Mouse (Mus musculus): Measurements from ENCODE around the gene Cnot1. TPM values are rescaled to one million over a fixed set of nuclear protein-coding genes. Genes with fewer than 3 reads are reported as not detected.
"Not testable (repeated sequence)": the region's sequence is repeated elsewhere in the genome, so short reads cannot be mapped to it uniquely, and the experiment has no call there.

Gene Cnot1
- polyA plus RNA-seq, 1 experiment from 2014 or later = 91.4 TPM

DNA sequence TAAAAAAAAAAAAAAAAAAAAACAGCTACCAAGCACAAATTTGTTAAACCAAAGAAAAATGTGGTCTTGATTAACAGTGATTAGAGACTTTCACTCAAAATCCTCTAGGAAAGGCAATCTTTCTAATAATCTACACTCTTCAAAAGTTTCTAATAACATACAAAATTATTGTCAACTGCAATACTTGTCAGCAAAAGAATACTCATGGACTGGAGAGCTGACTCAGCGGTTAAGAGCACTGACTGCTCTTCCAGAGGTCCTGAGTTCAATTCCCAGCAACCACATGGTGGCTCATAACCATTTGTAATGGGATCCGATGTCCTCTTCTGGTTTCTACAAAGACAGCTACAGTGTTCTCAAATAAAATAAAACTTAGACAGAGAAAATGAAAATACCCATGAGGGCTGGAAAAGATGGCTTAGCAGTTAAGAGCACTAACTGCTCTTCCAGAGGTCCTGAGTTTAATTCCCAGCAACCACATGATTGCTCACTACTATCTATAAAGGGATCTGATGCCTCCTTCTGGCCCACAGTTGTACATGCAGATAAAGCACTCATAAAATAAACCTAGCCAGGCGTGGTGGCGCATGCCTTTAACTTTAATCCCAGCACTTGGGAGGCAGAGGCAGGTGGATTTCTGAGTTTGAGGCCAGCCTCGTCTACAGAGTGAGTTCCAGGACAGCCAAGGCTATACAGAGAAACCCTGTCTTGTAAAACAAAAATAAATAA is 11.8 kb downstream of the Cnot1 start:
- not testable (repeated sequence) for H3K4me2 ChIP-seq (replicated peaks); H3K27ac ChIP-seq; ATAC-seq (ENCODE audit: insufficient number of reproducible peaks, insufficient read depth, low FRiP score, low TSS enrichment); H3K4me3 ChIP-seq; H3K9ac ChIP-seq; H3K27me3 ChIP-seq; H3K4me1 ChIP-seq; H3K9me3 ChIP-seq
- 92% methylated on average over 5 of the region's 5 CpGs for whole genome bisulfite sequencing
- H3K36me3 ChIP-seq = peaks cover 19% of the 10 kb centered on the region

DNA sequence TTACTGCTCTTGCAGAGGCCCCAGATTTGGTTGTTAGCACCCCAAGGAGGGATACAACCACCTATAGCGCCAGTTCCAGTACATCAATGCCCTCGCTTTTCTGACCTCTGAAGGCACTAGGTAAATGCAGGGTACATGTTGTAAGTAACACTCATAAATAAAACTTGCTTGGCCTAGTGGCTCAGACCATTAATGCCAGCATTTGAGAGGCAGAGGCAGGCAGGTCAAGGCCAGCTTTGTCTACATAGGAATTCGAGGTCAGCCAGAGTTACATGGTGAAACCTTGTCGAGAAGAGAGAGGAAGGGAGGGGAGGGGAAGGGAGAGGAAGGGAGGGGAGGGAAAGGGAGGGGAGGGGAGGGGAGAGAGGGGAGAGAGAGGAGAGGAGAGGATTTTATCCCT is 21.7 kb downstream of the Cnot1 start:
- no peak for ATAC-seq (ENCODE audit: insufficient number of reproducible peaks, insufficient read depth, low FRiP score, low TSS enrichment)
- no peak overlapping the region for H3K4me2 ChIP-seq (replicated peaks)
- no peaks in the 10 kb centered on the region for H3K27me3 ChIP-seq
- no peaks in the 10 kb centered on the region for H3K9me3 ChIP-seq
- 92% methylated on average over 4 of the region's 4 CpGs for WGBS
- no peaks in the 10 kb centered on the region for H3K4me1 ChIP-seq
- no peak overlapping the region for H3K9ac ChIP-seq
- peaks cover 68% of the 10 kb centered on the region for H3K36me3 ChIP-seq
- no peak overlapping the region for H3K27ac ChIP-seq
- H3K4me3 ChIP-seq = no peak overlapping the region

DNA sequence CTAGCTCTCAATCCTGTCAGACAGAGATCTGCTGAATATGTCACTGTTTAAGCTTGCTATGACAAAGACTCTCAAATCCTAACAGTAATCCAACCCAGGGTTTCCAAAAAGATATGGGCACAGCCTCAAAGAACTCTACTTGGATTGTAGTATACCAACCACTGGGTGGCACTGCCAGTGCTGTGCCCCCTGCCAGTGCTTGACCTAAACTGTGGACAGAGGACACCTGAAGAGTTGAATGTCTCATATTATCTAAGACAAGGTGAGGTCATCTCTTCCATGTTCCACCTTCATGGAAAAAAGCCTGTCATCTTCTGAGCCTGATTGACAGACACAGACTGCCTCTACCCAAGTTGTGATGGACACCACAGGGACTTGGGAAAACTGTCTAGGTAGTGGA is 24.6 kb downstream of the Cnot1 start:
- Histone ChIP-seq H3K27me3 (no peaks in the 10 kb centered on the region), H3K4me1 (no peaks in the 10 kb centered on the region), H3K9me3 (no peaks in the 10 kb centered on the region), H3K9ac (no peak overlapping the region), H3K36me3 (peaks cover 73% of the 10 kb centered on the region), H3K27ac (no peak overlapping the region), H3K4me3 (no peak overlapping the region), H3K4me2 (replicated peaks) (no peak overlapping the region)
- ATAC-seq (ENCODE audit: insufficient number of reproducible peaks, insufficient read depth, low FRiP score, low TSS enrichment) = no peak

DNA sequence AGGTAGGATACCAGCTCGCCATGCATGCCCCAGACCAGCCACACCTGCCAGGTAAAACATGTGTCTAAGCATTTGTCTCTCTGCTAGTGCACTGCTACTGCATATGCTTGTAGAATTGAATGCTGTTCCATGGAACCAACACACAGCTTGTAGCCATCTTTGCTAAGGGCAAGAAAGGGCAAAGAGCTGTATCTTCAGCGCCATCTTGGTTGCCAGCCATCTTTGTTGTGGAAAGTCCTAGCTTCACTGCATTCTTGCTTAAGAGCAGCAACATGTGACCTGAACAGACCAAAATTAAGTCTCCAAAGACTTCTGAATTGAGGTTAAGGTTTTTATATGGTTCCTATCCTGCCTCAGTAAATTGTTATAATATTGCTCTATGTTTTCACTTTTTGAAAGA is 25.5 kb downstream of the Cnot1 start:
- Histone ChIP-seq H3K4me3 (no peak overlapping the region), H3K27ac (no peak overlapping the region), H3K27me3 (no peaks in the 10 kb centered on the region), H3K9me3 (no peaks in the 10 kb centered on the region), H3K4me2 (replicated peaks) (no peak overlapping the region), H3K9ac (no peak overlapping the region), H3K4me1 (no peaks in the 10 kb centered on the region), H3K36me3 (peaks cover 64% of the 10 kb centered on the region)
- ATAC-seq (ENCODE audit: insufficient number of reproducible peaks, insufficient read depth, low FRiP score, low TSS enrichment) = no peak
- WGBS = 91% methylated on average over 2 of the region's 2 CpGs

DNA sequence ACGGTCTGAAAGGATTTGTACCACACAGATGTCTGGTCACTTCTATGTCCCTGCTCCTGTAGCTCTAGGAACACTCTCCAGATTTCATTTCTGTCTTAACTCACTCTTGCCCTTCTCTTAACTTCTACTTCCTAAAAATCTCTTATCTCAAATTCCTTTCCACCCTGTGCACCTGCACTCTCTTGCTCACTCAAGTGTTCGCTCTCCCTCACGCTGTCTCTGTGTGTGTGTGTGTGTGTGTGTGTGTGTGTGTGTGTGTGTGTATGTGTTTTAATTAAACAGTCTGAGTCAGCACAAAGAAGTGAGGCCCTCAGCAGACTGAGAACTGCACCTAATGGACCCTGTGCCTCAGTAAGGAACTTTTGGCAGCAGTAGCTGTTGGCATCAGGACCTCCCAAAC is 26.2 kb downstream of the Cnot1 start:
- no peak overlapping the region for H3K4me3 ChIP-seq
- no peaks in the 10 kb centered on the region for H3K4me1 ChIP-seq
- H3K36me3 ChIP-seq = peaks cover 57% of the 10 kb centered on the region
- no peaks in the 10 kb centered on the region for H3K27me3 ChIP-seq
- 97% methylated on average over 3 of the region's 3 CpGs for WGBS
- no peak overlapping the region; the same call in 1 of the 2 replicates for H3K27ac ChIP-seq
- no peaks in the 10 kb centered on the region for H3K9me3 ChIP-seq
- no peak for ATAC-seq (ENCODE audit: insufficient number of reproducible peaks, insufficient read depth, low FRiP score, low TSS enrichment)
- no peak overlapping the region for H3K9ac ChIP-seq
- H3K4me2 ChIP-seq (replicated peaks) = no peak overlapping the region

DNA sequence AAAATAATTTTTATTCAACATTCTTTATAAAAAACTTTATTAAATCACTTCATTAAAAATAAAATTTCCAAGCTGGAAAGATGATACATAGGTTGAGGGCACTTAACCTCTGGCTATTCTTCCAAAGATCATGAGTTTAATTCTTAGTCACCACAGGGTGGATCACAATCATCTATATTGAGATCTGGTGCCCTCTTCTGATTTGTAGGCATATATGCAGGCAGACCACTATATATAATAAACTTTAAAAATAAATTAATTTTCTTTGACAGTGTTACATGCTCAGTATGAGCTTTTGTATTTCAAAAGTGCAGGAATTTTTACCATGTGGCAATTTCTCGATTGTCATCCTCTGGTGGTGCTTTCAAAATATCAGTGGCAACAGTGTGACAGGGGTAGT is 43.1 kb downstream of the Cnot1 start:
- Histone ChIP-seq H3K27me3 (no peaks in the 10 kb centered on the region), H3K9me3 (no peaks in the 10 kb centered on the region), H3K4me3 (no peak overlapping the region), H3K4me1 (no peaks in the 10 kb centered on the region), H3K9ac (no peak overlapping the region), H3K4me2 (replicated peaks) (no peak overlapping the region), H3K27ac (no peak overlapping the region), H3K36me3 (peaks cover 84% of the 10 kb centered on the region)
- WGBS = 92% methylated on average over 1 of the region's 1 CpGs
- no peak for ATAC-seq (ENCODE audit: insufficient number of reproducible peaks, insufficient read depth, low FRiP score, low TSS enrichment)

DNA sequence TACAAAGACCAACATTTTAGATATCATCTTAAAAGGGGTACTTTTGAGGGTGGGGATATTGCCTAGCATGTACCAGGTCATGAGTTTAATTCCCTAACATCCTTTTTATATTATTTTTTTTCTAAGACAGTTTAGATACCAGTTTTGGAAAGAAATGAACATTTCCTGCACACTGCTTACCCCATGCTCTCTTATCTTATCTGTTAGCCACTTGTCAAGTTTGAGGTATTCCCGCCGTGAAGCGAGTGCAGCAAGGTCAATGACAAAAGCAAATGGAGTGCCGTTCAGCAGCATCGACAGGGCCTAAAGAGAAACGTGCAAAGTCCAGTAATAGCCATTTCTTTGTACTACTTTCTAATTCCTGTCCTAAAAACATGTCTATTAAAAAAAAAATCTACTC is 46.9 kb downstream of the Cnot1 start:
- WGBS = 93% methylated on average over 6 of the region's 6 CpGs
- no peaks in the 10 kb centered on the region for H3K4me1 ChIP-seq
- H3K4me3 ChIP-seq = no peak overlapping the region
- no peak overlapping the region for H3K27ac ChIP-seq
- H3K9me3 ChIP-seq = no peaks in the 10 kb centered on the region
- H3K9ac ChIP-seq = no peak overlapping the region
- no peak overlapping the region for H3K4me2 ChIP-seq (replicated peaks)
- peaks cover 73% of the 10 kb centered on the region for H3K36me3 ChIP-seq
- no peaks in the 10 kb centered on the region for H3K27me3 ChIP-seq
- ATAC-seq (ENCODE audit: insufficient number of reproducible peaks, insufficient read depth, low FRiP score, low TSS enrichment) = no peak

DNA sequence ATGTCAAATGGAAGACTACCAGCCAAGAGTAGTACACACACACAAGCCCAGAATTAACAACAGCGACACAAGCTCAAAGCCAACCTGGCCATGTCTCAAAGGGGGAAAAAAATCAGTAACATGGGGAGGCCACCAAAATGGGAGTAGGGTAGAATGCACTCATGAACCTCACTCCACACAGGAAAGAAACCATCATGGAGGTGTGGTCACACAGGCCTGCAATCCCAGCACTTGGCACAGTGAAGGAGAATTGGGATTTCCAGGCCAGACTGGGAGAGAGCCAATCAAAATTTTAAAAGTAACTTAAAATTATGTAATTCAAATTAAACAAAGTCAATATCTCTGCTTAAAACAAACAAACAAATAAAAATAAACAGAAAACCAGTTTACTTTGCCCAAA is 55.3 kb downstream of the Cnot1 start:
- peaks cover 77% of the 10 kb centered on the region for H3K36me3 ChIP-seq
- ATAC-seq (ENCODE audit: insufficient number of reproducible peaks, insufficient read depth, low FRiP score, low TSS enrichment) = no peak

DNA sequence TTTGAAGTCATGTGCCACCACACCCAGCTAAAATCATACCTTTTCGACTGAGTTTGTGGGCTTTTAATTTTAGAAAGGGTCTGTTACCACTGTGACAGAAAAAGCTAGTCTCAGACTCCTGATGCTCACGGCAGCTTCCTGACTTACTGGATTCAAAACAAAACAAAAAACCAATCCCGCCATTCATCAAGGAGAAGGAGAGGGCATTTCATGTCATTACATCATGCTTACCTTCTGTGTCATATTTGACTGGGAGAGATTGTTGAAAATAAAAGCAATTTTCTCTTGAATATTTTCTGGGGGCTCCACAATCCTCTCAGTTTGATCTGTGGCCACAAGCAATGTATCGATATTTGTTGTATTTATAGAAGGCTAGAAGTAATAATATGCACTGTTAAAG is 59.2 kb downstream of the Cnot1 start:
- WGBS = 92% methylated on average over 4 of the region's 4 CpGs
- H3K4me1 ChIP-seq = no peaks in the 10 kb centered on the region
- no peaks in the 10 kb centered on the region for H3K9me3 ChIP-seq
- H3K27me3 ChIP-seq = no peaks in the 10 kb centered on the region
- H3K9ac ChIP-seq = no peak overlapping the region
- H3K36me3 ChIP-seq = peaks cover 84% of the 10 kb centered on the region
- H3K4me2 ChIP-seq (replicated peaks) = no peak overlapping the region
- ATAC-seq (ENCODE audit: insufficient number of reproducible peaks, insufficient read depth, low FRiP score, low TSS enrichment) = no peak
- no peak overlapping the region for H3K4me3 ChIP-seq
- no peak overlapping the region for H3K27ac ChIP-seq

More for the DNA sequence above, 55.3 kb downstream of the Cnot1 start:
- Histone ChIP-seq H3K27ac (no peak overlapping the region), H3K4me1 (no peaks in the 10 kb centered on the region), H3K9ac (no peak overlapping the region), H3K4me2 (replicated peaks) (no peak overlapping the region), H3K27me3 (no peaks in the 10 kb centered on the region), H3K9me3 (no peaks in the 10 kb centered on the region), H3K4me3 (no peak overlapping the region)
- WGBS = 96% methylated on average over 1 of the region's 1 CpGs

DNA sequence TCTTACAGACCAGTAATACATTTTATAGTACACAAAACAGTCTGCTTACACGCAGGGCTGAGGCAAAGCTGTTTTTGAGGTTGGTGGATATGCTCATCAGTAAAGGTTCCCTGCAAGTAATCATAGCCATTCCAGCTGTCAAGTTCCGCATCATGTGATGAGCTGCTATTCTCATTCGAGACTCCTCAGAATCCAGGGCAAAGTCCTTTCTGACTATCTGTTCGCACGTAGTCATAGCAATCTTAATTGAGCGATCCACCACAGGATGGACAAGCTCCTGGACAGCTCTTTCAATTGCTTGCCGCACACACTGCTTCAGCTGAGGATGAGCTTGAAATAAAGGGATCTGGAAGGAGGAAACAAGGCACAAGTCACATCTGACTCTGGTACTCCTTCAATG is 65.5 kb downstream of the Cnot1 start:
- no peaks in the 10 kb centered on the region for H3K9me3 ChIP-seq
- H3K27me3 ChIP-seq = no peaks in the 10 kb centered on the region
- WGBS = 94% methylated on average over 7 of the region's 7 CpGs
- ATAC-seq (ENCODE audit: insufficient number of reproducible peaks, insufficient read depth, low FRiP score, low TSS enrichment) = no peak
- H3K9ac ChIP-seq = no peak overlapping the region
- no peak overlapping the region for H3K27ac ChIP-seq
- peaks cover 92% of the 10 kb centered on the region for H3K36me3 ChIP-seq
- no peak overlapping the region for H3K4me3 ChIP-seq
- no peaks in the 10 kb centered on the region for H3K4me1 ChIP-seq
- H3K4me2 ChIP-seq (replicated peaks) = no peak overlapping the region

DNA sequence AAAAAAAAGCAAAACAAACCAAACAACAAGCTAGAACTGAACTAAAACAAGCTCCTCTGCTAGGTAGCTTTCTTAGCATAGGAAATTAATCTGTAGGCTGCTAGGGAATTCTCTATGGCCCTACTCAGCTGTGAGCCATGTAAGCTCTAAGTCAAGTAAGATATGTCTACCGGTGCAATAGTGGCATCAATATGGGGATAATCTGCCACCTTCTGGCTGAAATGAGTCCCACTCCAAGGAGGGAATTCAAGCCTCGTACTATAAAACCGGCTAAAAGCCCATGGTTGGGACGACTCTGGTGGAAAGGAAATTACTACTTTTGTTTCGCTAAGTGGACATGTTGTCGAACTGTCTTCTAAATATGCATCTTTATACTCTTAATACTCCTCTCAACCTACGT is 68.7 kb downstream of the Cnot1 start:
- Histone ChIP-seq H3K4me3 (no peak overlapping the region), H3K4me2 (replicated peaks) (no peak overlapping the region), H3K9me3 (no peaks in the 10 kb centered on the region), H3K27ac (no peak overlapping the region), H3K4me1 (no peaks in the 10 kb centered on the region), H3K9ac (no peak overlapping the region), H3K27me3 (no peaks in the 10 kb centered on the region), H3K36me3 (peaks cover 87% of the 10 kb centered on the region)
- 86% methylated on average over 7 of the region's 7 CpGs for WGBS
- ATAC-seq (ENCODE audit: insufficient number of reproducible peaks, insufficient read depth, low FRiP score, low TSS enrichment) = no peak

DNA sequence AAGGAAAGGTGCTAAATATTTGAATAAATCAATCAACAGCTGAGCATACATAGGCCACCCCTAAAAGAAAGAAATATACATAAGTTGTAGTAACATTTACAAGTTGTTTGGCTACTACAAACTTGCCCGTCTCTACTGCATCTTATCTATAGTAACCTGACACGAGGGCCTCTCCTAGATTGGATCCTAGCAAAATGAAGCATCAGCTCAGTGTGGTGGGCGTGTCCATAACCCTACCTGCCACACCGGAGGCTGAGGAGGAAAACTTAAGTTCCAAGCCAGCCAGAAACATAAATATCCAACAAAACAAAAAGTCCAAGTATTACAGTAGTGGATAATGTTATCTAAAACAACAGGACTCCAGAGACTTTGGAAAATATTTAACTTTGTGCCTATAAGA is 79.6 kb downstream of the Cnot1 start:
- no peaks in the 10 kb centered on the region for H3K27me3 ChIP-seq
- ATAC-seq (ENCODE audit: insufficient number of reproducible peaks, insufficient read depth, low FRiP score, low TSS enrichment) = no peak
- no peak overlapping the region for H3K9ac ChIP-seq
- no peaks in the 10 kb centered on the region for H3K4me1 ChIP-seq
- no peak overlapping the region for H3K4me3 ChIP-seq
- peaks cover 84% of the 10 kb centered on the region for H3K36me3 ChIP-seq
- no peaks in the 10 kb centered on the region for H3K9me3 ChIP-seq
- no peak overlapping the region for H3K27ac ChIP-seq
- 81% methylated on average over 4 of the region's 4 CpGs for WGBS
- H3K4me2 ChIP-seq (replicated peaks) = no peak overlapping the region

All from embryonic facial prominence, embryonic 12.5 days (tissue).